Mouse (Mus musculus): ENCODE results near the gene Chrnb1.

The Chrnb1 gene

GRCm38 (mm10) chr11:69795168-69795982 lies at the start of gene Chrnb1:
Gene Chrnb1 (minus strand): TSS chr11:69795943.
- DNase-seq (ENCODE audit: low spot score): peak; percentile 99

GRCm38 (mm10) chr11:69838714-69839104 lies 43.0 kb upstream of the Chrnb1 start:
- no peak for DNase-seq (ENCODE audit: low spot score)

GRCm38 (mm10) chr11:69837952-69838713 lies 42.4 kb upstream of the Chrnb1 start, which contains the start of gene Tmem256:
Gene Tmem256 (plus strand): TSS chr11:69838514.
- DNase-seq (ENCODE audit: low spot score): peak; percentile 98

GRCm38 (mm10) chr11:69837604-69837951 lies 41.8 kb upstream of the Chrnb1 start, which contains the start of gene Nlgn2:
Gene Nlgn2 (minus strand): TSS chr11:69837784.
- DNase-seq (ENCODE audit: low spot score): no peak

GRCm38 (mm10) chr11:69836703-69837576 lies 41.2 kb upstream of the Chrnb1 start:
- peak; percentile 45 for DNase-seq (ENCODE audit: low spot score)

- DNase-seq (ENCODE audit: low spot score): no peak
These were observed 40.2 kb upstream of the Chrnb1 start for GRCm38 (mm10) chr11:69835966-69836335.

GRCm38 (mm10) chr11:69835326-69835965 lies 39.7 kb upstream of the Chrnb1 start:
- peak; percentile 68 for DNase-seq (ENCODE audit: low spot score)

- DNase-seq (ENCODE audit: low spot score): peak; percentile 40
These were observed 38.3 kb upstream of the Chrnb1 start for GRCm38 (mm10) chr11:69834001-69834549.

GRCm38 (mm10) chr11:69833554-69833953 lies 37.8 kb upstream of the Chrnb1 start:
- no peak for DNase-seq (ENCODE audit: low spot score)

- DNase-seq (ENCODE audit: low spot score): peak; percentile 70
These were observed 33.1 kb upstream of the Chrnb1 start for GRCm38 (mm10) chr11:69828832-69829231.

GRCm38 (mm10) chr11:69823456-69823855 lies 27.7 kb upstream of the Chrnb1 start:
- DNase-seq (ENCODE audit: low spot score): no peak

GRCm38 (mm10) chr11:69822080-69822479 lies 26.3 kb upstream of the Chrnb1 start, which contains the start of gene Spem1:
Gene Spem1 (minus strand): TSS chr11:69822180.
- DNase-seq (ENCODE audit: low spot score): no peak

- no peak for DNase-seq (ENCODE audit: low spot score)
These were observed 23.1 kb upstream of the Chrnb1 start for GRCm38 (mm10) chr11:69818871-69819270.

- no peak for DNase-seq (ENCODE audit: low spot score)
These were observed 22.6 kb upstream of the Chrnb1 start, which contains the start of gene Spem2 for GRCm38 (mm10) chr11:69818365-69818764. Gene Spem2 (minus strand): TSS chr11:69818465.

- DNase-seq (ENCODE audit: low spot score): no peak
These were observed 20.8 kb upstream of the Chrnb1 start for GRCm38 (mm10) chr11:69816520-69816919.

- DNase-seq (ENCODE audit: low spot score): no peak
These were observed 19.4 kb upstream of the Chrnb1 start, which contains the start of gene Gm39566 for GRCm38 (mm10) chr11:69815155-69815554. Gene Gm39566 (minus strand): TSS chr11:69815298.

GRCm38 (mm10) chr11:69810280-69810679 lies 14.5 kb upstream of the Chrnb1 start:
- no peak for DNase-seq (ENCODE audit: low spot score)

GRCm38 (mm10) chr11:69807641-69808040 lies 11.9 kb upstream of the Chrnb1 start:
- DNase-seq (ENCODE audit: low spot score): no peak

- DNase-seq (ENCODE audit: low spot score): no peak
These were observed 10.6 kb upstream of the Chrnb1 start for GRCm38 (mm10) chr11:69806378-69806777.

- DNase-seq (ENCODE audit: low spot score): no peak
These were observed 9.5 kb upstream of the Chrnb1 start, which contains the start of gene Tmem102 for GRCm38 (mm10) chr11:69804972-69805909. Gene Tmem102 (minus strand): TSS chr11:69805624.

Data from retina, embryonic 14.5 days (tissue).